ENCODE assay signal across 30 mouse cellular contexts in genomic region chr4:134330281-134330680, GRCm38 (mm10). TPM values are rescaled to one million over a fixed set of nuclear protein-coding genes. Genes with fewer than 3 reads are reported as not detected.
DNase-seq lines count a peak whose midpoint lies in the region; ATAC-seq and TF ChIP-seq lines count a peak whose summit lies in the region.
"Had no signal": no experiment of that assay in that cellular context is flagged by ENCODE, and none has a peak within 500 bp of the region (broad histone marks: within the 10 kb centered on the region; RNA-seq: fewer than 3 reads in every experiment).

No protein-coding gene starts in this region.

- no peak for ATAC-seq in intestine, postnatal 0 days
- ATAC-seq in intestine, embryonic 15.5 days: no peak
- peak; percentile 59; the same call in 1 of the 2 replicates for ATAC-seq in kidney, postnatal 0 days (replicated peaks; ENCODE audit: low FRiP score, low read depth)
- ATAC-seq in midbrain, embryonic 14.5 days (ENCODE audit: low FRiP score, low TSS enrichment): no peak
- ATAC-seq: forebrain, embryonic 15.5 days; liver, embryonic 12.5 days had no signal

- peak; percentile 44 for DNase-seq in gastrocnemius, adult 18-20 months (ENCODE audit: low spot score)
- no peak for DNase-seq in gastrocnemius, postnatal 36 days
- DNase-seq in kidney, postnatal 0 days (ENCODE audit: low spot score): no peak
- DNase-seq in thymus, adult 18-20 months: no peak
- no peak for DNase-seq in midbrain, embryonic 14.5 days
- DNase-seq: adrenal gland, postnatal 25 days; cerebellum, postnatal 10 days; gastrocnemius, postnatal 25 days; heart, postnatal 36 days; lung, adult 18-20 months; lung, postnatal 10 days; right cerebral cortex, adult 18-20 months; right cerebral cortex, postnatal 4 days; thymus, postnatal 36 days had no signal

- H3K4me1 ChIP-seq in intestine, postnatal 0 days (replicated peaks; ENCODE audit: control insufficient read depth, insufficient read depth, low read length): no peaks in the 10 kb centered on the region
- peaks cover 3% of the 10 kb centered on the region; the same call in 1 of the 2 replicates for H3K4me1 ChIP-seq in intestine, embryonic 15.5 days (replicated peaks)
- 0 out of 2 replicates have a peak, but pooled peaks cover 3% of the 10 kb centered on the region for H3K4me1 ChIP-seq in kidney, postnatal 0 days (replicated peaks; ENCODE audit: insufficient read depth, low read length)
- no peaks in the 10 kb centered on the region for H3K4me1 ChIP-seq in midbrain, embryonic 14.5 days (ENCODE audit: control insufficient read depth, insufficient read depth, low read length)
- H3K4me1 ChIP-seq: forebrain, embryonic 15.5 days; limb, embryonic 13.5 days; liver, embryonic 12.5 days; neural tube, embryonic 15.5 days had no signal

- no peaks in the 10 kb centered on the region for H3K9me3 ChIP-seq in intestine, postnatal 0 days (ENCODE audit: control insufficient read depth)
- no peaks in the 10 kb centered on the region for H3K9me3 ChIP-seq in intestine, embryonic 15.5 days
- H3K9me3 ChIP-seq in kidney, postnatal 0 days (replicated peaks; ENCODE audit: low read length): no peaks in the 10 kb centered on the region
- no peaks in the 10 kb centered on the region for H3K9me3 ChIP-seq in midbrain, embryonic 14.5 days (ENCODE audit: control insufficient read depth, low read length)
- H3K9me3 ChIP-seq: embryonic facial prominence, embryonic 10.5 days; forebrain, embryonic 15.5 days; heart, embryonic 12.5 days; limb, embryonic 13.5 days; liver, embryonic 12.5 days; neural tube, embryonic 15.5 days had no signal

- no peak overlapping the region for H3K9ac ChIP-seq in intestine, postnatal 0 days (ENCODE audit: low read depth, low read length)
- H3K9ac ChIP-seq in intestine, embryonic 15.5 days: no peak overlapping the region
- no peak overlapping the region for H3K9ac ChIP-seq in kidney, postnatal 0 days (ENCODE audit: low read depth, low read length)
- H3K9ac ChIP-seq in midbrain, embryonic 14.5 days (replicated peaks; ENCODE audit: low read length): no peak overlapping the region
- H3K9ac ChIP-seq: forebrain, embryonic 15.5 days; heart, embryonic 12.5 days; hindbrain, embryonic 14.5 days; limb, embryonic 13.5 days; liver, embryonic 12.5 days; neural tube, embryonic 15.5 days had no signal

- intact Hi-C loops in gastrocnemius, postnatal 36 days (cut with DNase I): no loop called here

- no peaks in the 10 kb centered on the region for H3K27me3 ChIP-seq in intestine, postnatal 0 days (replicated peaks; ENCODE audit: control insufficient read depth, insufficient read depth, low read length)
- H3K27me3 ChIP-seq in intestine, embryonic 15.5 days (replicated peaks): no peaks in the 10 kb centered on the region
- no peaks in the 10 kb centered on the region for H3K27me3 ChIP-seq in kidney, postnatal 0 days (ENCODE audit: insufficient read depth, low read length)
- H3K27me3 ChIP-seq in midbrain, embryonic 14.5 days (ENCODE audit: control insufficient read depth, insufficient read depth, low read length): no peaks in the 10 kb centered on the region
- H3K27me3 ChIP-seq: forebrain, embryonic 15.5 days; heart, embryonic 12.5 days; limb, embryonic 13.5 days; neural tube, embryonic 15.5 days had no signal

- peak overlapping the region; percentile 54; the same call in 1 of the 2 replicates for H3K27ac ChIP-seq in intestine, postnatal 0 days (ENCODE audit: low read depth, low read length)
- no peak overlapping the region for H3K27ac ChIP-seq in intestine, embryonic 15.5 days
- H3K27ac ChIP-seq in kidney, postnatal 0 days: peak overlapping the region; percentile 71
- H3K27ac ChIP-seq in midbrain, embryonic 14.5 days (replicated peaks; ENCODE audit: low read depth, low read length): no peak overlapping the region
- H3K27ac ChIP-seq: embryonic facial prominence, embryonic 10.5 days; forebrain, embryonic 15.5 days; hindbrain, embryonic 14.5 days; layer of hippocampus, adult 2 months; limb, embryonic 13.5 days; liver, embryonic 12.5 days; neural tube, embryonic 15.5 days had no signal

- 52% methylated on average over 5 of the region's 5 CpGs for WGBS in intestine, postnatal 0 days
- 60% methylated on average over 5 of the region's 5 CpGs for whole genome bisulfite sequencing in intestine, embryonic 15.5 days
- 49% methylated on average over 5 of the region's 5 CpGs for whole genome bisulfite sequencing in kidney, postnatal 0 days
- WGBS in midbrain, embryonic 14.5 days: 58% methylated on average over 5 of the region's 5 CpGs

- H3K4me3 ChIP-seq in intestine, postnatal 0 days (ENCODE audit: low read depth, low read length): no peak overlapping the region
- H3K4me3 ChIP-seq in intestine, embryonic 15.5 days (replicated peaks): no peak overlapping the region
- no peak overlapping the region for H3K4me3 ChIP-seq in kidney, postnatal 0 days (replicated peaks; ENCODE audit: low read depth, low read length)
- H3K4me3 ChIP-seq in midbrain, embryonic 14.5 days (replicated peaks; ENCODE audit: low read depth, low read length): no peak overlapping the region
- H3K4me3 ChIP-seq: embryonic facial prominence, embryonic 10.5 days; forebrain, embryonic 15.5 days; heart, embryonic 12.5 days; layer of hippocampus, adult 2 months; limb, embryonic 13.5 days; liver, embryonic 12.5 days; neural tube, embryonic 15.5 days had no signal

- TF ChIP-seq CTCF in intestine, postnatal 0 days (IDR thresholded peaks at IDR 0.05; ENCODE audit: low read depth): no peak
- no peak for TF ChIP-seq CTCF in kidney, postnatal 0 days (IDR thresholded peaks at IDR 0.05; ENCODE audit: low read depth)

- H3K4me2 ChIP-seq in intestine, postnatal 0 days (replicated peaks; ENCODE audit: low read depth): no peak overlapping the region
- no peak overlapping the region for H3K4me2 ChIP-seq in intestine, embryonic 15.5 days (replicated peaks)
- no peak overlapping the region for H3K4me2 ChIP-seq in kidney, postnatal 0 days (ENCODE audit: low read length)
- no peak overlapping the region for H3K4me2 ChIP-seq in midbrain, embryonic 14.5 days (ENCODE audit: low read length)
- H3K4me2 ChIP-seq: forebrain, embryonic 15.5 days; heart, embryonic 12.5 days; hindbrain, embryonic 14.5 days; limb, embryonic 13.5 days; liver, embryonic 12.5 days; midbrain, embryonic 11.5 days; neural tube, embryonic 15.5 days had no signal

- no peaks in the 10 kb centered on the region for H3K36me3 ChIP-seq in intestine, postnatal 0 days (ENCODE audit: control insufficient read depth, insufficient read depth)
- no peaks in the 10 kb centered on the region for H3K36me3 ChIP-seq in intestine, embryonic 15.5 days
- no peaks in the 10 kb centered on the region for H3K36me3 ChIP-seq in kidney, postnatal 0 days (ENCODE audit: insufficient read depth, low read length)
- H3K36me3 ChIP-seq in midbrain, embryonic 14.5 days (ENCODE audit: control insufficient read depth, insufficient read depth, low read length): no peaks in the 10 kb centered on the region
- H3K36me3 ChIP-seq: embryonic facial prominence, embryonic 10.5 days; forebrain, embryonic 15.5 days; limb, embryonic 13.5 days; liver, embryonic 12.5 days; neural tube, embryonic 15.5 days had no signal

RNA-seq across cellular contexts. Expression of gene Slc30a2, which starts 12.7 kb away (rescaled TPM):
- total RNA-seq in gastrocnemius, adult 18-20 months (2021): 10 to 100 TPM in 1 of 2 experiments, 1 to 10 TPM in 1; 5.4 to 12.7 TPM
- 10 to 100 TPM in 1 of 2 experiments, 1 to 10 TPM in 1; 3.8 to 22.3 TPM for total RNA-seq in gastrocnemius, postnatal 36 days (2021)
- polyA plus RNA-seq in intestine, postnatal 0 days (2015; fragmentation: Nextera tagmentation; extraction: Ambion mirVana): 15.4 and 39.1 TPM in 2 replicates
- polyA plus RNA-seq in intestine, embryonic 15.5 days (2015; fragmentation: Nextera tagmentation; extraction: Ambion mirVana): 4.4 and 4.5 TPM in 2 replicates
- polyA plus RNA-seq in kidney, postnatal 0 days (2015; fragmentation: Nextera tagmentation; extraction: Ambion mirVana): 0.48 and 0.82 TPM in 2 replicates
- polyA plus RNA-seq in midbrain, embryonic 14.5 days (2014; fragmentation: Nextera tagmentation; extraction: Ambion mirVana): 0.11 TPM in 1 of 2 replicates, not detected in the other
- total RNA-seq: layer of hippocampus, adult 2 months; left cerebral cortex, postnatal 25 days had no signal
- polyA plus RNA-seq: liver, embryonic 12.5 days; midbrain, embryonic 11.5 days; stomach, embryonic 14.5 days had no signal

RNA-seq across cellular contexts. Expression of gene Trim63, which starts 15.4 kb away (rescaled TPM):
- 100 to 1,000 TPM; 322 to 461 TPM for total RNA-seq in gastrocnemius, adult 18-20 months (2021)
- total RNA-seq in gastrocnemius, postnatal 36 days (2021): 100 to 1,000 TPM; 241 to 268 TPM
- polyA plus RNA-seq in intestine, postnatal 0 days (2015; fragmentation: Nextera tagmentation; extraction: Ambion mirVana): 1.4 and 1.7 TPM in 2 replicates
- 0.68 and 1.0 TPM in 2 replicates for polyA plus RNA-seq in intestine, embryonic 15.5 days (2015; fragmentation: Nextera tagmentation; extraction: Ambion mirVana)
- polyA plus RNA-seq in kidney, postnatal 0 days (2015; fragmentation: Nextera tagmentation; extraction: Ambion mirVana): 2.4 and 2.7 TPM in 2 replicates
- polyA plus RNA-seq in midbrain, embryonic 14.5 days (2014; fragmentation: Nextera tagmentation; extraction: Ambion mirVana): 0.11 TPM in 1 of 2 replicates, not detected in the other
- total RNA-seq: adrenal gland, postnatal 25 days; layer of hippocampus, adult 2 months; layer of hippocampus, postnatal 25 days; megakaryocyte progenitor cell, adult 5-6 weeks had no signal
- polyA plus RNA-seq: intestine, embryonic 14.5 days; midbrain, embryonic 11.5 days; stomach, embryonic 14.5 days had no signal

RNA-seq across cellular contexts. Expression of gene Pdik1l, which starts 42.6 kb away (rescaled TPM):
- total RNA-seq in gastrocnemius, adult 18-20 months (2021): 1 to 10 TPM; 3.9 to 5.7 TPM
- total RNA-seq in gastrocnemius, postnatal 36 days (2021): 1 to 10 TPM; 2.2 to 4.3 TPM
- 9.2 and 9.6 TPM in 2 replicates for polyA plus RNA-seq in intestine, postnatal 0 days (2015; fragmentation: Nextera tagmentation; extraction: Ambion mirVana)
- polyA plus RNA-seq in intestine, embryonic 15.5 days (2015; fragmentation: Nextera tagmentation; extraction: Ambion mirVana): 15.7 and 17.9 TPM in 2 replicates
- 12.5 and 14.1 TPM in 2 replicates for polyA plus RNA-seq in kidney, postnatal 0 days (2015; fragmentation: Nextera tagmentation; extraction: Ambion mirVana)
- 41.0 and 48.6 TPM in 2 replicates for polyA plus RNA-seq in midbrain, embryonic 14.5 days (2014; fragmentation: Nextera tagmentation; extraction: Ambion mirVana)

RNA-seq across cellular contexts. Expression of gene Extl1, which starts 53.4 kb away (rescaled TPM):
- 10 to 100 TPM; 25.5 to 31.9 TPM for total RNA-seq in gastrocnemius, adult 18-20 months (2021)
- 10 to 100 TPM; 25.9 to 29.9 TPM for total RNA-seq in gastrocnemius, postnatal 36 days (2021)
- polyA plus RNA-seq in intestine, postnatal 0 days (2015; fragmentation: Nextera tagmentation; extraction: Ambion mirVana): 1.0 and 1.2 TPM in 2 replicates
- polyA plus RNA-seq in intestine, embryonic 15.5 days (2015; fragmentation: Nextera tagmentation; extraction: Ambion mirVana): 1.4 and 1.5 TPM in 2 replicates
- polyA plus RNA-seq in kidney, postnatal 0 days (2015; fragmentation: Nextera tagmentation; extraction: Ambion mirVana): 0.70 and 0.86 TPM in 2 replicates
- polyA plus RNA-seq in midbrain, embryonic 14.5 days (2014; fragmentation: Nextera tagmentation; extraction: Ambion mirVana): 0.28 and 0.53 TPM in 2 replicates
- total RNA-seq: megakaryocyte progenitor cell, adult 5-6 weeks had no signal

Comparison
In these comparisons a context has a peak if more than half of its experiments do, and no peak if none do; other contexts are left out.
1. H3K27ac ChIP-seq: peak in intestine, postnatal 0 days (single experiment) and kidney, postnatal 0 days (single experiment); none in intestine, embryonic 15.5 days (single experiment) and midbrain, embryonic 14.5 days (single experiment).